Mouse (Mus musculus): ENCODE data around the gene Pgrmc2. TPM values are rescaled to one million over a fixed set of nuclear protein-coding genes. Genes with fewer than 3 reads are reported as not detected.

The Pgrmc2 gene
- 10 to 100 TPM; 33.9 to 36.7 (median 34.6) TPM for total RNA-seq (2022)

GRCm38 (mm10) chr3:41082885-41083789 lies at the start of gene Pgrmc2:
Gene Pgrmc2, minus strand, starts transcription at chr3:41083046.
- DNase-seq (ENCODE audit: low spot score) = peak; percentile 96

- no peak for DNase-seq (ENCODE audit: low spot score)
These were observed 41.1 kb upstream of the Pgrmc2 start for GRCm38 (mm10) chr3:41124000-41124294.

GRCm38 (mm10) chr3:41123190-41123999 lies 40.5 kb upstream of the Pgrmc2 start:
- no peak for DNase-seq (ENCODE audit: low spot score)

GRCm38 (mm10) chr3:41118173-41118572 lies 35.3 kb upstream of the Pgrmc2 start:
- DNase-seq (ENCODE audit: low spot score) = no peak

- DNase-seq (ENCODE audit: low spot score) = no peak
These were observed 34.6 kb upstream of the Pgrmc2 start for GRCm38 (mm10) chr3:41117447-41117846.

- DNase-seq (ENCODE audit: low spot score) = no peak
These were observed 30.3 kb upstream of the Pgrmc2 start for GRCm38 (mm10) chr3:41113186-41113585.

GRCm38 (mm10) chr3:41108306-41108785 lies 25.5 kb upstream of the Pgrmc2 start:
- DNase-seq (ENCODE audit: low spot score) = no peak

GRCm38 (mm10) chr3:41107600-41108305 lies 24.9 kb upstream of the Pgrmc2 start:
- no peak for DNase-seq (ENCODE audit: low spot score)

- peak; percentile 41 for DNase-seq (ENCODE audit: low spot score)
These were observed 19.1 kb upstream of the Pgrmc2 start for GRCm38 (mm10) chr3:41101905-41102304.

GRCm38 (mm10) chr3:41100157-41100556 lies 17.3 kb upstream of the Pgrmc2 start:
- peak; percentile 15 for DNase-seq (ENCODE audit: low spot score)

GRCm38 (mm10) chr3:41099672-41100071 lies 16.8 kb upstream of the Pgrmc2 start:
- no peak for DNase-seq (ENCODE audit: low spot score)

- no peak for DNase-seq (ENCODE audit: low spot score)
These were observed 10.4 kb upstream of the Pgrmc2 start for GRCm38 (mm10) chr3:41093210-41093609.

GRCm38 (mm10) chr3:41092311-41092710 lies 9.5 kb upstream of the Pgrmc2 start:
- DNase-seq (ENCODE audit: low spot score) = no peak

GRCm38 (mm10) chr3:41090839-41091238 lies 8.0 kb upstream of the Pgrmc2 start:
- no peak for DNase-seq (ENCODE audit: low spot score)

- DNase-seq (ENCODE audit: low spot score) = no peak
These were observed 4.2 kb upstream of the Pgrmc2 start for GRCm38 (mm10) chr3:41087071-41087470.

GRCm38 (mm10) chr3:41084421-41084820 lies 1.6 kb upstream of the Pgrmc2 start:
- no peak for DNase-seq (ENCODE audit: low spot score)

GRCm38 (mm10) chr3:41083790-41084112 lies 905 bp upstream of the Pgrmc2 start:
- no peak for DNase-seq (ENCODE audit: low spot score)

- no peak for DNase-seq (ENCODE audit: low spot score)
These were observed 344 bp downstream of the Pgrmc2 start for GRCm38 (mm10) chr3:41082520-41082884.

GRCm38 (mm10) chr3:41081474-41082301 lies 1.2 kb downstream of the Pgrmc2 start:
- peak; percentile 19 for DNase-seq (ENCODE audit: low spot score)

GRCm38 (mm10) chr3:41080724-41081123 lies 2.1 kb downstream of the Pgrmc2 start:
- DNase-seq (ENCODE audit: low spot score) = no peak

GRCm38 (mm10) chr3:41078673-41079072 lies 4.2 kb downstream of the Pgrmc2 start:
- DNase-seq (ENCODE audit: low spot score) = no peak

Measured in heart, adult 8-10 months (tissue).